Mouse (Mus musculus) olfactory bulb, adult 2 months (tissue): ENCODE results near the gene Slc38a4.

Experiments
- CTCF ChIP-seq: fragments of 200-500 bp; IDR thresholded peaks from 2 replicates; pipeline ENCODE4 v1.5.1; 2012; ENCODE audit warnings: low read depth, mild to moderate bottlenecking, low read length, moderate library complexity; ENCODE audit not compliant: insufficient read depth
- POLR2A ChIP-seq: fragments of 200-500 bp; IDR thresholded peaks from 2 replicates; pipeline ENCODE4 v1.6.1; 2012; ENCODE audit warnings: mild to moderate bottlenecking, low read depth, low read length, moderate library complexity; ENCODE audit not compliant: insufficient read depth

DNA sequence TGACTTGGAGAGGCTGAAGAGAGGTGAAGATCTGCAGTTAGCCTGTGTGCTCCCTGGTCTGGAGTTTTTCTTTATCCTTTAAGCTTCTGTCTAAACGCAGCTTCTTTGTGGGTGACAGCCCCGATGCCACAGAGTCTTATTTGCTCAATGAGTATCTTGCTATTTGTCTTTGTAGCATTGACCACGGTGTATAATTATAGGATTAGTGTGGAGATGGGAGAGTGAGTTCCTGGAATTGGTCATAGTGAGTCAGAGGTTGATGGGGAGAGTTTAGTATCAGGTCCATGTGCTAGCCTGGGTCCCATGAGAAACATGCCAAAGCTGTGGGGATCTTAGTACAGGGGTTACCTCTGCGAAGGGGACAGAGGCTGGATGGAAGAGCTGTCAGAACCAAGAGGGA lies 41.8 kb upstream of the Slc38a4 start:
- no peak for TF ChIP-seq CTCF
- no peak for TF ChIP-seq POLR2A
